23 mouse cellular contexts compared by ENCODE assay signal in genomic region chr19:14406603-14407002, GRCm38 (mm10).
DNase-seq lines count a peak whose midpoint lies in the region; ATAC-seq and TF ChIP-seq lines count a peak whose summit lies in the region.
"Had no signal": no experiment of that assay in that cellular context is flagged by ENCODE, and none has a peak within 500 bp of the region (broad histone marks: within the 10 kb centered on the region; RNA-seq: fewer than 3 reads in every experiment).

No protein-coding gene starts in this region.

- DNase-seq in layer of hippocampus, adult 11-12 months (ENCODE audit: low spot score): peak; percentile 15
- DNase-seq in layer of hippocampus, postnatal 36 days: no peak
- peak; percentile 44 for DNase-seq in brain, embryonic 14.5 days (ENCODE audit: low read depth)
- DNase-seq in frontal cortex, postnatal 36 days (ENCODE audit: low spot score in 2 of 2): peak; percentile 37 to 70
- DNase-seq in right cerebral cortex, adult 2 months (ENCODE audit: low spot score in 2 of 2): peak; percentile 19 to 29
- no peak for DNase-seq in kidney, adult 2 months
- DNase-seq: adrenal gland, postnatal 25 days; B cell, adult 2 months; cerebellum, adult 8-10 months; gastrocnemius, postnatal 14 days; heart, postnatal 14 days; kidney, postnatal 4 days; liver; lung, postnatal 10 days; thymus, postnatal 36 days had no signal

- H3K4me1 ChIP-seq in intestine, embryonic 15.5 days (replicated peaks): no peaks in the 10 kb centered on the region
- H3K4me1 ChIP-seq in kidney, embryonic 16.5 days (ENCODE audit: insufficient read depth, low read length): no peaks in the 10 kb centered on the region
- H3K4me1 ChIP-seq in kidney, adult 2 months (ENCODE audit: control insufficient read depth, insufficient read depth, low read length): no peaks in the 10 kb centered on the region
- H3K4me1 ChIP-seq: heart, embryonic 10.5 days; megakaryocyte, embryonic 14.5 days; midbrain, embryonic 15.5 days had no signal

- no peak overlapping the region for H3K9ac ChIP-seq in intestine, embryonic 15.5 days
- H3K9ac ChIP-seq in kidney, embryonic 16.5 days (replicated peaks; ENCODE audit: low read length): no peak overlapping the region
- H3K9ac ChIP-seq: hindbrain, embryonic 14.5 days; midbrain, embryonic 15.5 days had no signal

- no peak overlapping the region for H3K4me2 ChIP-seq in intestine, embryonic 15.5 days (replicated peaks)
- H3K4me2 ChIP-seq in kidney, embryonic 16.5 days (replicated peaks; ENCODE audit: low read depth, low read length): no peak overlapping the region
- H3K4me2 ChIP-seq: hindbrain, embryonic 14.5 days; midbrain, embryonic 15.5 days had no signal

- H3K4me3 ChIP-seq in intestine, embryonic 15.5 days (replicated peaks): no peak overlapping the region
- no peak overlapping the region for H3K4me3 ChIP-seq in kidney, embryonic 16.5 days (ENCODE audit: low read length)
- H3K4me3 ChIP-seq in kidney, adult 2 months (ENCODE audit: insufficient read depth, low read depth, low read length): no peak overlapping the region
- H3K4me3 ChIP-seq: heart, embryonic 10.5 days; megakaryocyte, embryonic 14.5 days; midbrain, embryonic 15.5 days; myocyte had no signal

- 56% methylated on average over 10 of the region's 10 CpGs for WGBS in intestine, embryonic 15.5 days
- WGBS in kidney, embryonic 16.5 days: 55% methylated on average over 10 of the region's 10 CpGs
- WGBS in kidney, adult 2 months: 51% methylated on average over 10 of the region's 10 CpGs

- no peak for TF ChIP-seq CTCF in brain, embryonic 14.5 days (IDR thresholded peaks at IDR 0.05; ENCODE audit: borderline replicate concordance, extremely low read depth, insufficient read depth, insufficient read length)
- TF ChIP-seq CTCF in kidney, adult 2 months (conservative IDR thresholded peaks at IDR 0.05; ENCODE audit: insufficient read depth, insufficient read length, low read depth, low read length): no peak

- H3K9me3 ChIP-seq in intestine, embryonic 15.5 days: no peaks in the 10 kb centered on the region
- H3K9me3 ChIP-seq in kidney, embryonic 16.5 days (ENCODE audit: low read length): no peaks in the 10 kb centered on the region
- H3K9me3 ChIP-seq: heart, embryonic 10.5 days; megakaryocyte, embryonic 14.5 days; midbrain, embryonic 15.5 days had no signal

- no peaks in the 10 kb centered on the region for H3K36me3 ChIP-seq in intestine, embryonic 15.5 days
- no peaks in the 10 kb centered on the region for H3K36me3 ChIP-seq in kidney, embryonic 16.5 days (ENCODE audit: insufficient read depth, low read length)
- H3K36me3 ChIP-seq in kidney, adult 2 months (ENCODE audit: control insufficient read depth, insufficient read depth, low read length): no peaks in the 10 kb centered on the region
- H3K36me3 ChIP-seq: heart, embryonic 10.5 days; midbrain, embryonic 15.5 days had no signal

- no peak overlapping the region for H3K27ac ChIP-seq in intestine, embryonic 15.5 days
- H3K27ac ChIP-seq in kidney, embryonic 16.5 days (ENCODE audit: low read length): no peak overlapping the region
- H3K27ac ChIP-seq in kidney, adult 2 months (ENCODE audit: insufficient read depth, low read depth, low read length): no peak overlapping the region
- H3K27ac ChIP-seq: heart, embryonic 10.5 days; hindbrain, embryonic 14.5 days; midbrain, embryonic 15.5 days had no signal

- no peak for TF ChIP-seq POLR2A in brain, embryonic 14.5 days (IDR thresholded peaks at IDR 0.05; ENCODE audit: borderline replicate concordance, extremely low read depth, insufficient read depth, insufficient read length, poor library complexity, severe bottlenecking)
- no peak for TF ChIP-seq POLR2A in kidney, adult 2 months (IDR thresholded peaks at IDR 0.05; ENCODE audit: low read depth, low read length)

- H3K27me3 ChIP-seq in intestine, embryonic 15.5 days (replicated peaks): no peaks in the 10 kb centered on the region
- H3K27me3 ChIP-seq in kidney, embryonic 16.5 days (ENCODE audit: insufficient read depth, low read length): no peaks in the 10 kb centered on the region
- H3K27me3 ChIP-seq in kidney, adult 2 months (replicated peaks; ENCODE audit: control insufficient read depth, insufficient read depth, low read length): no peaks in the 10 kb centered on the region

- no peak for ATAC-seq in intestine, embryonic 15.5 days
- ATAC-seq in kidney, embryonic 16.5 days (ENCODE audit: low FRiP score, low TSS enrichment): no peak
- ATAC-seq: forebrain, embryonic 14.5 days; midbrain, embryonic 15.5 days had no signal

Comparison
In these comparisons a context has a peak if more than half of its experiments do, and no peak if none do; other contexts are left out.
1. DNase-seq: peak in layer of hippocampus, adult 11-12 months (single experiment), brain, embryonic 14.5 days (single experiment), frontal cortex, postnatal 36 days (2 of 2) and right cerebral cortex, adult 2 months (2 of 2); none in layer of hippocampus, postnatal 36 days (0 of 2) and kidney, adult 2 months (single experiment).